Mouse (Mus musculus) embryonic fibroblast, embryonic 13.5 days (primary cell): Measurements from ENCODE around the gene Snapc3. TPM values are rescaled to one million over a fixed set of nuclear protein-coding genes. Genes with fewer than 3 reads are reported as not detected.

Source experiments
- H3K27ac ChIP-seq: 2 replicates; pipeline ENCODE4 v1.5.1; 2012; ENCODE audit warnings: low read length, control low read depth, inconsistent platforms; ENCODE audit not compliant: insufficient read depth
- H3K4me1 ChIP-seq: 2 replicates; pipeline ENCODE4 v1.6.1; 2011; ENCODE audit warnings: low read length; ENCODE audit not compliant: control insufficient read depth, insufficient read depth
- H3K4me3 ChIP-seq: 2 replicates; pipeline ENCODE4 v1.5.1; 2011; ENCODE audit warnings: mild to moderate bottlenecking, control low read depth, low read length; ENCODE audit not compliant: insufficient read depth
- CTCF ChIP-seq: IDR thresholded peaks from 2 replicates; pipeline ENCODE4 v1.5.1; 2011; ENCODE audit warnings: mild to moderate bottlenecking, control low read depth, low read length, moderate library complexity, borderline replicate concordance; ENCODE audit not compliant: insufficient read depth
- POLR2A ChIP-seq: IDR thresholded peaks from 2 replicates; pipeline ENCODE4 v1.6.1; 2011; ENCODE audit warnings: low read depth, mild to moderate bottlenecking, control low read depth, low read length, moderate library complexity
- polyA plus RNA-seq: library from polyadenylated mRNA; stranded (reverse); fragments of >200 nt; gene quantifications from 2 replicates; pipeline ENCODE4 v1.2.4, GENCODE M21; 2011; ENCODE audit warnings: low read depth; ENCODE audit not compliant: missing spikeins, insufficient read length

The Snapc3 gene
- polyA plus RNA-seq, 1 experiment = 32.8 TPM

DNA sequence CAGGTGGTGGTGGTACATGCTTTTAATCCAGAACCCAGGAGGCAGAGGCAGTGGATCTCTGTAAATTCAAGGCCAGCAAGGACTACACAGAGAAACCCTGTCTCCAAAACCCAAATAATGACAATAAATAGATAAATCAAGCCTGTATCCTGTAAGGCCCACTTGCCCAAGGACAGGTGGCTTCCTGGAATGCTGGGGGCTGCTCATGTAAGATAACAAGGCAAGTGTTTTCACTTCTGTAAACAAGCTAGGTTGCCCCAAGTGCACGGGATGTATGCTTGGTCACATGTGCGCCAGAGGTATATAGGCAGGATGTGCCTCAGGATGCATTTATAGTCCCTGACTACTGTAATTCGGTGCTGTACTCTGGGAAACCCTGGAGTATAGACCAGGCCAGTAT is 5.5 kb upstream of the Snapc3 start:
- TF ChIP-seq CTCF (no peak), POLR2A (no peak)
- no peak overlapping the region for H3K4me3 ChIP-seq

DNA sequence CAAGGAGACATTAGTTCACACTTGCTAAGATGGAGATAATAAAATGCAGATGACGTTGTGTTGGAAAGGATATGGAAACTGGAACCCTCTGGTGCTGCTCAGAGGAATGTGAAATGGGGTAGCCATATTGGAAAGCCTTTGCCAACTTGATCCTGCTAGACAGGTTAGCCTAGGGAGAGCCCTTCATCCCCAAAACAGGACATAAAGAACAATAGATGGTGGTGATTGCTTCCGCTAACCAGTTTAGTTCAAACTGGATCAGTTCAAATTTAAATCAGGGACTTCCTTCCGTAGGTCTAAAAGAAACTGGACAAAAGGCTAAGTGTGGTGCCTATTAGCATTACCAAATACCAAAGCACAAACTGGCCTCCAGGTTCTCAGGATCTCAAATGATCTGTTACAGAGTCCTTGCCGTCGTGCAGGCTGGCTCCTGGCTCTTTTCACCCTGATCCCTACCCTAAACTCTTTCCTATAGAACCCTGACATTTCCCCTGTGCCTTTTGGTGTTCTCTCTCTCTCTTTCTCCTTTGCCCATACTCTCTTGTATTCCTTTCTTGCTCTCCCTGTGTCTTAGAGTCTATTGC is 3.2 kb upstream of the Snapc3 start:
- Histone ChIP-seq H3K4me3 (no peak overlapping the region), H3K4me1 (peaks cover 4% of the 10 kb centered on the region; the same call in 1 of the 2 replicates), H3K27ac (no peak overlapping the region)
- TF ChIP-seq POLR2A (no peak), CTCF (no peak)

More for the DNA sequence above, 5.5 kb upstream of the Snapc3 start:
- Histone ChIP-seq H3K4me1 (peaks cover 4% of the 10 kb centered on the region; the same call in 1 of the 2 replicates), H3K27ac (no peak overlapping the region)

GRCm38 (mm10) chr4:83417820-83418186 is 279 bp downstream of the Snapc3 start:
- Histone ChIP-seq H3K27ac (peak overlapping the region; percentile 35), H3K4me1 (no peaks in the 10 kb centered on the region), H3K4me3 (peak overlapping the region; percentile 90)
- no peak for TF ChIP-seq CTCF
- TF ChIP-seq POLR2A = no peak

DNA sequence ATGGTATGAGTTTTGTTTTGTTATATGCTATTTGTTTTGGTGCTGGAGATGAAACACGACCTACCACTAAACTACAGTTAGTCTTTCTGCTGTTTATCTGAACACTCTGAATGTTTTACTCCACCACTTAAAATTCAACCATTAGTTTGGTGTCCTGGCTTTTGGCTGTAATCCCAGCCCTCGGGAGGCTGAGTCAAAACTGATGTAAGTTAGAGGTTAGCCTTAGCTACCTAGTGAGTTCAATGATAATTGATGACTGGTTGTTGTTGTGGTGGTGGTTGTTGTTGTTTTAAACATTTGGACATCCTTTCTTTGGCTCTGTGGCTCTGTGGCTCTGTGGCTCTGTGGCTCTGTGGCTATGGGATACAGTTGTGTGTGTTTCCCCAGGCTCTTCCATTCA is 1.3 kb downstream of the Snapc3 start:
- Histone ChIP-seq H3K27ac (peak overlapping the region; percentile 20; the same call in 1 of the 2 replicates), H3K4me3 (peak overlapping the region; percentile 90), H3K4me1 (no peaks in the 10 kb centered on the region)
- TF ChIP-seq POLR2A = no peak
- TF ChIP-seq CTCF = no peak

GRCm38 (mm10) chr4:83423641-83424040 is 6.1 kb downstream of the Snapc3 start:
- TF ChIP-seq POLR2A (no peak), CTCF (no peak)

GRCm38 (mm10) chr4:83425119-83425518 is 7.6 kb downstream of the Snapc3 start:
- no peaks in the 10 kb centered on the region for H3K4me1 ChIP-seq
- H3K27ac ChIP-seq = no peak overlapping the region
- TF ChIP-seq CTCF (no peak), POLR2A (no peak)
- no peak overlapping the region for H3K4me3 ChIP-seq

More at GRCm38 (mm10) chr4:83423641-83424040, 6.1 kb downstream of the Snapc3 start:
- Histone ChIP-seq H3K4me3 (no peak overlapping the region), H3K4me1 (no peaks in the 10 kb centered on the region), H3K27ac (no peak overlapping the region)

DNA sequence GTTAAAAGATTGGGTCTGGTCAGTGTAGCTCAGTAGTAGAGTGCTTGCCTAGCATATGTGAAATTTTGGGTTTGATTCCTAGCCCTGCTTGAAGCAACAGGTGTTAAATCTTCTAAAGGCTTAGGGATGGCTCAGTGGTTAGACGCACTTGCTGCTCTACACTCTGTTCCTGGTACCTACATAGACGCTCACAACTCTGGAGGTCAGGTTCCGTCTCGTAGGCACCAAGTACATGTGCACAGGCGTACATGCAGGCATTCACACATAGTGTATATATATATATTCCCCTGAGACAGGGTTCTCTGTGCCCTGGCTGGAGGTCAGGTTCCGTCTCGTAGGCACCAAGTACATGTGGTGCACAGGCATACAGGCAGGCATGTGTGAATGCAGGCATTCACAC is 9.6 kb downstream of the Snapc3 start:
- Histone ChIP-seq H3K27ac (no peak overlapping the region), H3K4me1 (peaks cover 2% of the 10 kb centered on the region; the same call in 1 of the 2 replicates), H3K4me3 (no peak overlapping the region)
- TF ChIP-seq CTCF = no peak
- TF ChIP-seq POLR2A = no peak

DNA sequence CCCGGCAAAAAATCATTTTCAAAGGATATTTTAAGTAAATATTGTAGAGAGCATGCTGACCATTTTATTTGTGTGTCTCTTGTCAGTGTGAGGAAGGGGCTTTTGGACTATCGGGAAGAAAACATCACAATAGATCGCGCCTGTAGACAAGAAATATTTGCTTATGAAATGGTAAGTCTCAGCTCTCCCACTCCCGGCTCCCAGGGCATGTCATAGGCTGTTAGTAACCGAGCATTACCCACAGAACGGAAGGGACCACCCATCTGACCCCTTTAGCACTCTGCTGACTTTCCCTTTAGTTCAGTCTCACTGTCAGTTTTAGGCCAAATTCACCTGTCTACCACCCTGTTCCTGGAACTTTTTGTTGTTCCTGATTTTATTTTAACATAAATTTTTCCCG is 10.2 kb downstream of the Snapc3 start:
- Histone ChIP-seq H3K27ac (no peak overlapping the region), H3K4me3 (no peak overlapping the region), H3K4me1 (peaks cover 5% of the 10 kb centered on the region; the same call in 1 of the 2 replicates)
- TF ChIP-seq POLR2A (no peak), CTCF (no peak)

DNA sequence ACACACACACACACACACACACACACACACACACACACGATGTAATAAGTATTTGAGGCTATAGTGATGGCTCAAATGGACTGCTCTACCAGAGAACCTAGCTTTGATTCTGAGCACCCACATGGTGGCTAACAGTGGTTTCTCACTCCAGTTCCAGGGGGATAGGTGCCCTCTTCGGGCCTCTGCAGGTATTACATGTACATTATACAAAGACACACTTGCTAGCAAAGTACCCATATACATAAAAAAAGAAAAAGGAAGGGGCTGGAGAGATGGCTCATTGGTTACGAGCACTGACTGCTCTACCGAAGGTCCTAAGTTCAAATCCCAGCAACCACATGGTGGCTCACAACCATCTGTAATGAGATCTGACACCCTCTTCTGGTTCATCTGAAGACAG is 11.3 kb downstream of the Snapc3 start:
- H3K4me3 ChIP-seq = no peak overlapping the region
- TF ChIP-seq CTCF (no peak), POLR2A (no peak)
- peaks cover 5% of the 10 kb centered on the region; the same call in 1 of the 2 replicates for H3K4me1 ChIP-seq
- no peak overlapping the region for H3K27ac ChIP-seq

DNA sequence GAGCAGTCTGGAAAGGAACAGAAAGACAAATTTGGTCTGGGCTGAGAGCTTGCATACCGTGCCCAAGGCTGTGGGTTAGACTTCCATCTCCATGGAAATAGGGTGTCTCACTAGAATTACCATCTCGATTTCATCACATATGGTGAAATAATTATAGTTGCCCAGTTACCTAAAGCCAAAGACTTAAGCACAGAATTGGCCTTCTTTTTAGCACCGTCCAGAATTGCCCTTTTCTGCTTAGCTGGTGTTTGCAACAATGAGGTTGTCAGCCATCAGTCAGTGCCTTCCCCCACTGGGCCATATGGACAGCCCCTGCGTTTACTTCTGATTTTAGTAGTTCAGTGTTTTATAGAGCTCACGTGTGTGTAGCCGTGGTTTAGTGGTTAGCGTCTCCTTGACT is 14.4 kb downstream of the Snapc3 start:
- Histone ChIP-seq H3K4me3 (no peak overlapping the region), H3K27ac (no peak overlapping the region), H3K4me1 (peaks cover 5% of the 10 kb centered on the region; the same call in 1 of the 2 replicates)
- TF ChIP-seq POLR2A = no peak
- TF ChIP-seq CTCF = no peak

DNA sequence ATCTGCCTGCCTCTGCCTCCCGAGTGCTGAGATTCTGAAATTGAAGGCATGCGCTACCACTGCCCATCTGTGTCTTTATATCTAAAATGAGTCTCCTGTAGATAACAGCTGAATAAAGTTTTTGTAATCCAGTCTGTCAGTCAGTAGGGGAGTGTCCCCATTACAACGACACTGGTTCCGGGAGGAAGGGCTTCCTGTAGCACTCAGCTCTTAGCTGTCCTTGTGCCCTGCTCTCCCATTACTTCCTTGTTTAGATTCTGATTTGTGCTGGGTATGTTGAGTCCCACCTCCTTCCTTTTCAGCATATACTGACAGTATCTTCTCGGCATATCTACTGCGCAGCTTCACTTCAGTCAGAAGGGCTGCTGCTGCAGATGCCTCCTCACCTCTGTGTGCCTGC is 15.4 kb downstream of the Snapc3 start:
- H3K4me3 ChIP-seq = no peak overlapping the region
- TF ChIP-seq POLR2A = no peak
- no peak for TF ChIP-seq CTCF
- no peak overlapping the region for H3K27ac ChIP-seq
- peaks cover 7% of the 10 kb centered on the region; the same call in 1 of the 2 replicates for H3K4me1 ChIP-seq
